Mouse (Mus musculus): ENCODE measurements around the gene Nav1. TPM values are rescaled to one million over a fixed set of nuclear protein-coding genes. Genes with fewer than 3 reads are reported as not detected.

The Nav1 gene
- total RNA-seq, 2 experiments from 2014 or later, result 37.2 to 41.6 TPM

Small RNA genes within 50 kb of the gene (microRNA-seq; reads per million reads assigned to microRNA genes)
- not detected for gene Mir1231

Other genes starting within 250 kb of the Nav1 start
- 10 to 100 TPM; 25.8 to 27.0 TPM for gene Shisa4, start 232.1 kb downstream of the Nav1 start, total RNA-seq (2021)
- gene Ipo9, start 176.8 kb downstream of the Nav1 start, total RNA-seq (2021), result 100 to 1,000 TPM; 125 to 136 TPM
- 100 to 1,000 TPM in 1 of 2 experiments, 10 to 100 TPM in 1; 98.5 to 108 TPM for gene Csrp1, start 112.8 kb upstream of the Nav1 start, total RNA-seq (2021)
- 10 to 100 TPM; 25.1 to 33.6 TPM for gene Phlda3, start 158.8 kb upstream of the Nav1 start, total RNA-seq (2021)
- gene Tnni1, start 172.1 kb upstream of the Nav1 start, total RNA-seq (2021), result 10 to 100 TPM in 1 of 2 experiments, 1 to 10 TPM in 1; 4.4 to 13.1 TPM
- 1 to 10 TPM in 1 of 2 experiments, under 1 TPM in 1; 0.25 to 5.5 TPM for gene Lad1, start 211.3 kb upstream of the Nav1 start, total RNA-seq (2021)
- 1 to 10 TPM; 2.4 to 4.2 TPM for gene Tnnt2, start 229.1 kb upstream of the Nav1 start, total RNA-seq (2021)